Mouse (Mus musculus): ENCODE results near the gene Bpifb2. TPM values are rescaled to one million over a fixed set of nuclear protein-coding genes. Genes with fewer than 3 reads are reported as not detected.

Gene Bpifb2
- polyA plus RNA-seq, 1 experiment = 0.31 TPM

DNA sequence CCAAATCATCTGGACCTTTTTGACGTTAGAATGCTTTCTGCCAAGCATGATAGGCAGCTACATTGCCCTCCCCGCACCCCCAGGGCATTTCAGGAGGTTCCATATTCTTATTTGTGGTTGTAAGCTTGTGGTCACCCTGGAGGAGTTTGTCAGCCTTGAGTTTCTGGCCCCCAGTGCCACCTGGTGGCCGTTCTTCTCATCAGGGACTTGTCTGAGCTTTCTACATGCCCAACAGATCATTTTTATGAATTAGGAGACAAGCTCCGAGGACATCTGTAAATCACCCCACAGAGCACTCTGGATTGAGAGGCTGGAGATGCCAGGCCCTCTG, 23.9 kb upstream of the Bpifb2 start:
- peak; percentile 74 to 80 for DNase-seq
- WGBS = 16% methylated on average over 4 of the region's 4 CpGs
- Histone ChIP-seq H3K27me3 (ENCODE audit: control insufficient read depth, insufficient read depth, low read length) (no peaks in the 10 kb centered on the region), H3K27ac (ENCODE audit: insufficient read depth, low read length) (no peak overlapping the region), H3K4me3 (replicated peaks; ENCODE audit: insufficient read depth, low read depth, low read length) (no peak overlapping the region), H3K4me1 (ENCODE audit: control insufficient read depth, insufficient read depth, low read length) (no peaks in the 10 kb centered on the region)
- TF ChIP-seq CTCF (IDR thresholded peaks at IDR 0.05; ENCODE audit: borderline replicate concordance, insufficient read depth, low read depth, low read length) (peak; percentile 67), POLR2A (IDR thresholded peaks at IDR 0.05; ENCODE audit: borderline replicate concordance, insufficient read depth, low read length) (no peak)

DNA sequence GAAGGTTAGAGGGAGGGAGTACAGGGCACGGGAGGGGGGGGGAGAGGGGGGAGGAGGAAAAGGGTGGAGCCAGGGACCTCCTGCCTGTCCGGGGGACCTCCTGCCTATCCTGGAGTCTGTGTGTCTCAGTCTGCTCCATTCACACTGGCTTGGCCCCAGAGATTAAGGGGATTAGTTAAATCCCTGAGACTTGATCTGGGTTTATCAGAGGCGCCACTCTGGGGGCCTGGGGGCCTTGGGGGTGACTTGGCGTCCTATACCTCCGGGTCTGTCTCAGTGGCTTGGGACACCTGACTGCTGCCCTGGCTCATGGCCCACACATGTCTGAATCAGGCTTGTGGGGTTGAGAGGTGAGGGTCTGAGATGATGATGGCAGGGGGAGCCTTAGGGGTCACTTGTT, 21.3 kb upstream of the Bpifb2 start:
- Histone ChIP-seq H3K27me3 (ENCODE audit: control insufficient read depth, insufficient read depth, low read length) (no peaks in the 10 kb centered on the region), H3K4me1 (ENCODE audit: control insufficient read depth, insufficient read depth, low read length) (peaks cover 2% of the 10 kb centered on the region; the same call in 1 of the 2 replicates), H3K27ac (ENCODE audit: insufficient read depth, low read length) (no peak overlapping the region), H3K4me3 (replicated peaks; ENCODE audit: insufficient read depth, low read depth, low read length) (no peak overlapping the region)
- 43% methylated on average over 5 of the region's 5 CpGs for WGBS
- DNase-seq = no peak
- TF ChIP-seq POLR2A (IDR thresholded peaks at IDR 0.05; ENCODE audit: borderline replicate concordance, insufficient read depth, low read length) (no peak), CTCF (IDR thresholded peaks at IDR 0.05; ENCODE audit: borderline replicate concordance, insufficient read depth, low read depth, low read length) (no peak)

DNA sequence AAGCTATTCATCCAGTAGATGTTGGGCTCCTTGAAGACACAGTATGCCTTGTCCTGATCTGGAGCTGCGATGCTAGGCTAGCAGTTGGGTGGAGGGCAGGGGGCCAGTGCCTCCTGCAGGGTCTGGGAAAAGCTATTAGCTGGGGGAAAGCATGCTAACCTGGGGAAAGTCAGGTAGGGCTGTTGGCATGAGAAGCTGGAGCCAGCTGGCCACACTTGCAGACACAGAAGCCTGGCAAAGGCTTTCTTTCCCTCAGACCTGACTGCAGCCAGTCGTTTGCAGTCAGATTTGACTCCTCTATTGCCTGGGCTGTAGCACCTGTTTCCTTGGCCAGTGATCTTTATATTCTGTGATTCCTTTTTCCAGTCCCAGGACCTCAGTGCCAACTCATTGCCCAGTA, 15.3 kb upstream of the Bpifb2 start:
- Histone ChIP-seq H3K4me1 (ENCODE audit: control insufficient read depth, insufficient read depth, low read length) (peaks cover 26% of the 10 kb centered on the region), H3K27ac (ENCODE audit: insufficient read depth, low read length) (no peak overlapping the region), H3K4me3 (replicated peaks; ENCODE audit: insufficient read depth, low read depth, low read length) (no peak overlapping the region), H3K27me3 (ENCODE audit: control insufficient read depth, insufficient read depth, low read length) (no peaks in the 10 kb centered on the region)
- 2% methylated on average over 2 of the region's 2 CpGs for WGBS
- no peak for TF ChIP-seq CTCF (IDR thresholded peaks at IDR 0.05; ENCODE audit: borderline replicate concordance, insufficient read depth, low read depth, low read length)
- no peak for TF ChIP-seq POLR2A (IDR thresholded peaks at IDR 0.05; ENCODE audit: borderline replicate concordance, insufficient read depth, low read length)
- peak; percentile 78 to 88 for DNase-seq

DNA sequence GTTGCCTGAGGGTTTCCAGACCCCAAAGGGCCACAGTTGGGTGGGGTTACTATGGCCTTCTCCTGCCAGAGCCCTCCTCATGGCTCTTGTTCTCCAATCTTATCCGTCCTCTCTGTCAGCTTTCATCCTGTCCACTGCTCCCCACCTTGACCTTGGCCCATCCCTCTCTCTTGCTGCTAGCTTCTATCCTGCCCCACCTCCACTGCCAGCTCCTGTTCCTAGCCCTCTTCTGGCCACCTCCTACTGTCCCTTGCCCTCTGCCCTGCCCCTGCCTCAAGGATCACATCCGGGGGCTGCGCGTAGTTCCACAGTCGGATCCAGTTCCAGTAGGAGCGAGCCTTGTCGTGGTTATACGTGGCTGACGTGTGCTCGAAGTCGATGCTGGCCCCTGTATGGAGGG, 14.5 kb upstream of the Bpifb2 start:
- H3K27me3 ChIP-seq (ENCODE audit: control insufficient read depth, insufficient read depth, low read length) = no peaks in the 10 kb centered on the region
- H3K27ac ChIP-seq (ENCODE audit: insufficient read depth, low read length) = no peak overlapping the region
- WGBS = 94% methylated on average over 11 of the region's 11 CpGs
- DNase-seq = no peak
- H3K4me3 ChIP-seq (replicated peaks; ENCODE audit: insufficient read depth, low read depth, low read length) = no peak overlapping the region
- TF ChIP-seq CTCF (IDR thresholded peaks at IDR 0.05; ENCODE audit: borderline replicate concordance, insufficient read depth, low read depth, low read length) (no peak), POLR2A (IDR thresholded peaks at IDR 0.05; ENCODE audit: borderline replicate concordance, insufficient read depth, low read length) (no peak)
- peaks cover 26% of the 10 kb centered on the region for H3K4me1 ChIP-seq (ENCODE audit: control insufficient read depth, insufficient read depth, low read length)

DNA sequence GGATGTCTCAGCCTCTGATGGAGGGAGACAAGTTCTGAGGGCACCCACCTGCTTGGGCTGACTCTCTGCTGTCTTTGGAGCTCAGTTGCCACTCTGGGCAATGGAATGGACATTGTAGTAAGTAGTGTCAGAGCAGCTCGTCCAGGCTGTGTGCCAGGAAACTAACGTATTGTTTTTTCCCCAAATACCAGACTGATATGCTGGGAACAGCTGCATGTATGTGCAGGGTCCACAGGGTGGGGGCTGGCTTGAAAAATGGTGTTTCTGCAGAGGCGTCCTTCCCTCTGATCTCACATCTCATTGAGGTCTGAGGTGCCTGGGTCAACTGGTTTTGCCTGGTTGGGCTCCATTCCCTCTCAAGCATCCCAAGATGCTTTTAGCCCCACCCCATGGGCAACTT, 14.1 kb upstream of the Bpifb2 start:
- TF ChIP-seq CTCF (IDR thresholded peaks at IDR 0.05; ENCODE audit: borderline replicate concordance, insufficient read depth, low read depth, low read length) = no peak
- no peak for DNase-seq
- no peak overlapping the region for H3K27ac ChIP-seq (ENCODE audit: insufficient read depth, low read length)
- no peak overlapping the region for H3K4me3 ChIP-seq (replicated peaks; ENCODE audit: insufficient read depth, low read depth, low read length)
- no peaks in the 10 kb centered on the region for H3K27me3 ChIP-seq (ENCODE audit: control insufficient read depth, insufficient read depth, low read length)
- peaks cover 26% of the 10 kb centered on the region for H3K4me1 ChIP-seq (ENCODE audit: control insufficient read depth, insufficient read depth, low read length)
- WGBS = 64% methylated on average over 3 of the region's 3 CpGs

DNA sequence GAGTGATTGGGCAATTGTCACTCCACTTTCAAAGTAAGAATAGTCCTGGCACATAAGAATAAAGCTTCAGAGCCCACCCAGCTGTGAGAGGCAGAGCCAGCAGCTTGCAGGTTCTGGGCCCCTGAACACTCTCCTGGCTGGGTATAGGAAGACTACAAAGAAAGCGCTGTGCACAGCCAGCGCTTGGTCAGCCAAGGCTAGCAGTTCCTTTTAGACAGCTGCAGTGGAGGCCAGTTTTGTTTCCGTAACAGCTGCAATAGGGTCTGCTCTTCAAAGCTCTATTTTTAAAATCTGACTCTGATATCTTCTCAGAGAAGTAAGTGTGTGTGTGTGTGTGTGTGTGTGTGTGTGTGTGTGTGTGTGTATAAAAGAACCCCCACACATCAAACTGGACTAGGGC, 12.9 kb upstream of the Bpifb2 start:
- TF ChIP-seq CTCF (IDR thresholded peaks at IDR 0.05; ENCODE audit: borderline replicate concordance, insufficient read depth, low read depth, low read length) = no peak
- no peak for TF ChIP-seq POLR2A (IDR thresholded peaks at IDR 0.05; ENCODE audit: borderline replicate concordance, insufficient read depth, low read length)
- Histone ChIP-seq H3K4me1 (ENCODE audit: control insufficient read depth, insufficient read depth, low read length) (peaks cover 26% of the 10 kb centered on the region), H3K27me3 (ENCODE audit: control insufficient read depth, insufficient read depth, low read length) (no peaks in the 10 kb centered on the region), H3K27ac (ENCODE audit: insufficient read depth, low read length) (no peak overlapping the region), H3K4me3 (replicated peaks; ENCODE audit: insufficient read depth, low read depth, low read length) (no peak overlapping the region)
- DNase-seq = no peak
- 84% methylated on average over 3 of the region's 3 CpGs for WGBS

DNA sequence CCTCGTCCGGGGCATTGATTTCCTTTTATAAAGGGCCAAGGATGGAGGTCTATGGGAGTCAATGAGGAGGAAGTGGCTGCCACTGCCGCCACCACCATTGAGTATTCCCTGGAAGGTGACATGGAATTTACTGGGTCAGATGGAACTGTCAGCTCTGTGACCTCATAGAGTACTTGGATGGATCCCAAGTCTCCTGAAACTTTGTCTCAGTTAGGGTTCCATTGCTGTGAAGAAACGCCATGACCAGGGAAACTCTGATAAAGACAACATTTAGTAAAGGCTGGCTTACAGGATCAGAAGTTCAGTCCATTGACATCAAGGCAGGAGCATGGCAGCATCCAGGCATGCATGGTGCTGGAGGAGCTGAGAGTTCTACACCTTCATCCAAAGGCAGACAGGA, 3.9 kb upstream of the Bpifb2 start, which contains the start of gene Sun5:
Sun5 (minus strand) TSS at position 101 of the 400 bp plus-strand sequence.
- 85% methylated on average over 4 of the region's 4 CpGs for WGBS
- no peak for TF ChIP-seq CTCF (IDR thresholded peaks at IDR 0.05; ENCODE audit: borderline replicate concordance, insufficient read depth, low read depth, low read length)
- TF ChIP-seq POLR2A (IDR thresholded peaks at IDR 0.05; ENCODE audit: borderline replicate concordance, insufficient read depth, low read length) = no peak
- Histone ChIP-seq H3K4me1 (ENCODE audit: control insufficient read depth, insufficient read depth, low read length) (no peaks in the 10 kb centered on the region), H3K27ac (ENCODE audit: insufficient read depth, low read length) (no peak within 1 kb of the TSS), H3K27me3 (ENCODE audit: control insufficient read depth, insufficient read depth, low read length) (no peaks in the 10 kb centered on the region), H3K4me3 (replicated peaks; ENCODE audit: insufficient read depth, low read depth, low read length) (no peak within 1 kb of the TSS)
- no peak for DNase-seq

DNA sequence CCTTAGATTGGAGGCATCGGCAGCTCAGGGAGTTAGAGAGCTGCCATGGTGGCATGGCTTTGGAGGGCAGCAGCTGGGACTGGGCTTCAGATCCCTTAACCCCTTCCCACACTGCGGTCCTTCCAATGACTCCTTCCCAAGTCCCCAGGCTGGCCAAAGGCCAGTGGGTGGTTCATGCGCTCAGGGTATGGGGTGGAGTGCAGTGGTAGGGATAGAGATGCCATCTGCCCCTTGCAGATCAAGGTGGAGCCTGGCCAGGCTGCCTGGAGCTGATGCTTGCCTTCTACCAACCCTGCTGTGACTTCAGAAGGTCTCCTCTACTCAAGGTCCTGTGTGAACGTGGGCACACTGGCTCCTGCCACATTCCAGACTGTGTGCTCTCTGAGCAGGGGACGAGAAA, 24.3 kb downstream of the Bpifb2 start:
- no peak for TF ChIP-seq CTCF (IDR thresholded peaks at IDR 0.05; ENCODE audit: borderline replicate concordance, insufficient read depth, low read depth, low read length)
- TF ChIP-seq POLR2A (IDR thresholded peaks at IDR 0.05; ENCODE audit: borderline replicate concordance, insufficient read depth, low read length) = no peak
- H3K27ac ChIP-seq (ENCODE audit: insufficient read depth, low read length) = no peak overlapping the region
- H3K4me3 ChIP-seq (replicated peaks; ENCODE audit: insufficient read depth, low read depth, low read length) = no peak overlapping the region
- no peaks in the 10 kb centered on the region for H3K27me3 ChIP-seq (ENCODE audit: control insufficient read depth, insufficient read depth, low read length)
- peak in 1 of 2 experiments; percentile 32 for DNase-seq
- WGBS = 36% methylated on average over 5 of the region's 5 CpGs
- peaks cover 26% of the 10 kb centered on the region for H3K4me1 ChIP-seq (ENCODE audit: control insufficient read depth, insufficient read depth, low read length)

Data from cerebellum, adult 2 months (tissue).